ENCODE assay signal across 9 mouse cellular contexts in genomic region chr16:29209605-29210411, GRCm38 (mm10). TPM values are rescaled to one million over a fixed set of nuclear protein-coding genes. Genes with fewer than 3 reads are reported as not detected.
DNase-seq lines count a peak whose midpoint lies in the region; ATAC-seq and TF ChIP-seq lines count a peak whose summit lies in the region.
"Had no signal": no experiment of that assay in that cellular context is flagged by ENCODE, and none has a peak within 500 bp of the region (broad histone marks: within the 10 kb centered on the region; RNA-seq: fewer than 3 reads in every experiment).

Gene Hrasls (plus strand): TSS chr16:29209695.

- peak; percentile 71 for ATAC-seq in cerebellum, adult (ENCODE audit: insufficient number of reproducible peaks, low FRiP score, low TSS enrichment)
- peak; percentile 73 for ATAC-seq in forebrain, embryonic 14.5 days
- ATAC-seq in heart, embryonic 16.5 days (replicated peaks; ENCODE audit: extremely low read depth, insufficient read depth, low FRiP score): peak; percentile 67
- ATAC-seq in liver, embryonic 13.5 days (ENCODE audit: low read depth): no peak

- no peaks in the 10 kb centered on the region for H3K4me1 ChIP-seq in ES-Bruce4 (ENCODE audit: control insufficient read depth, insufficient read depth, low read length)
- H3K4me1 ChIP-seq in forebrain, embryonic 14.5 days (ENCODE audit: control insufficient read depth, insufficient read depth, low read length): no peaks in the 10 kb centered on the region; the same call in 1 of the 2 replicates
- H3K4me1 ChIP-seq in heart, embryonic 16.5 days (ENCODE audit: control insufficient read depth, insufficient read depth, low read length): peaks cover 9% of the 10 kb centered on the region; the same call in 1 of the 2 replicates
- H3K4me1 ChIP-seq in liver, embryonic 13.5 days (replicated peaks): no peaks in the 10 kb centered on the region
- H3K4me1 ChIP-seq: megakaryocyte, embryonic 14.5 days had no signal

- no peaks in the 10 kb centered on the region for H3K36me3 ChIP-seq in ES-Bruce4 (ENCODE audit: control insufficient read depth, insufficient read depth, low read length, poor library complexity, severe bottlenecking)
- H3K36me3 ChIP-seq in forebrain, embryonic 14.5 days (ENCODE audit: control insufficient read depth, insufficient read depth, low read length): no peaks in the 10 kb centered on the region
- H3K36me3 ChIP-seq in heart, embryonic 16.5 days (ENCODE audit: control insufficient read depth, insufficient read depth): no peaks in the 10 kb centered on the region
- H3K36me3 ChIP-seq in liver, embryonic 13.5 days: no peaks in the 10 kb centered on the region

- no peak for TF ChIP-seq CTCF in ES-Bruce4 (IDR thresholded peaks at IDR 0.05; ENCODE audit: low read depth, low read length)

- H3K27me3 ChIP-seq in ES-Bruce4 (ENCODE audit: control insufficient read depth, insufficient read depth, low read length, poor library complexity, severe bottlenecking): peaks cover 3% of the 10 kb centered on the region
- H3K27me3 ChIP-seq in forebrain, embryonic 14.5 days (replicated peaks; ENCODE audit: control insufficient read depth, insufficient read depth, low read length): no peaks in the 10 kb centered on the region
- H3K27me3 ChIP-seq in heart, embryonic 16.5 days (ENCODE audit: control insufficient read depth, insufficient read depth, low read length): peaks cover 16% of the 10 kb centered on the region
- H3K27me3 ChIP-seq in liver, embryonic 13.5 days: 0 out of 2 replicates have a peak, but pooled peaks cover 12% of the 10 kb centered on the region

- no peak for TF ChIP-seq POLR2A in ES-Bruce4 (IDR thresholded peaks at IDR 0.05; ENCODE audit: insufficient read depth, low read length)

- H3K27ac ChIP-seq in ES-Bruce4 (ENCODE audit: insufficient read depth, low read length): no peak within 1 kb of the TSS
- no peak within 1 kb of the TSS for H3K27ac ChIP-seq in forebrain, embryonic 14.5 days (ENCODE audit: low read depth, low read length)
- H3K27ac ChIP-seq in heart, embryonic 16.5 days (ENCODE audit: low read length): no peak within 1 kb of the TSS
- no peak within 1 kb of the TSS for H3K27ac ChIP-seq in liver, embryonic 13.5 days

- H3K4me3 ChIP-seq in ES-Bruce4 (ENCODE audit: low read depth, low read length): peak within 1 kb of the TSS; percentile 53
- peak within 1 kb of the TSS; percentile 38 for H3K4me3 ChIP-seq in forebrain, embryonic 14.5 days (ENCODE audit: low read depth, low read length)
- peak within 1 kb of the TSS; percentile 56 for H3K4me3 ChIP-seq in heart, embryonic 16.5 days (ENCODE audit: low read length)
- H3K4me3 ChIP-seq in liver, embryonic 13.5 days (replicated peaks): peak within 1 kb of the TSS; percentile 21
- H3K4me3 ChIP-seq: megakaryocyte, embryonic 14.5 days had no signal

- H3K4me2 ChIP-seq in forebrain, embryonic 14.5 days (ENCODE audit: low read length): peak within 1 kb of the TSS; percentile 83
- peak within 1 kb of the TSS; percentile 87 for H3K4me2 ChIP-seq in heart, embryonic 16.5 days (ENCODE audit: low read depth, low read length)
- H3K4me2 ChIP-seq in liver, embryonic 13.5 days: peak within 1 kb of the TSS; percentile 50

- WGBS in forebrain, embryonic 14.5 days: 1% methylated on average over 39 of the region's 39 CpGs
- 2% methylated on average over 36 of the region's 39 CpGs for WGBS in heart, embryonic 16.5 days
- 3% methylated on average over 39 of the region's 39 CpGs for WGBS in liver, embryonic 13.5 days (ENCODE audit: insufficient replicate concordance)

- TF ChIP-seq EP300 in ES-Bruce4 (IDR thresholded peaks at IDR 0.05; ENCODE audit: insufficient read depth, low read depth, low read length): no peak

- no peak for DNase-seq in forebrain, embryonic 14.5 days (ENCODE audit: low spot score)
- DNase-seq in kidney, postnatal 14 days: peak; percentile 33
- DNase-seq in liver, embryonic 13.5 days: no peak
- peak; percentile 28 for DNase-seq in retina, postnatal 7 days (ENCODE audit: low read depth, low spot score)
- no peak for DNase-seq in thymus, postnatal 14 days

- no peaks in the 10 kb centered on the region for H3K9me3 ChIP-seq in ES-Bruce4 (replicated peaks; ENCODE audit: control insufficient read depth, insufficient read depth, low read length, poor library complexity, severe bottlenecking)
- H3K9me3 ChIP-seq in forebrain, embryonic 14.5 days (replicated peaks; ENCODE audit: control insufficient read depth, low read length): no peaks in the 10 kb centered on the region
- no peaks in the 10 kb centered on the region for H3K9me3 ChIP-seq in heart, embryonic 16.5 days (replicated peaks; ENCODE audit: control insufficient read depth, low read length)
- H3K9me3 ChIP-seq in liver, embryonic 13.5 days (replicated peaks): no peaks in the 10 kb centered on the region

- H3K9ac ChIP-seq in ES-Bruce4 (ENCODE audit: low read depth, poor library complexity, severe bottlenecking): no peak within 1 kb of the TSS; the same call in 1 of the 2 replicates
- peak within 1 kb of the TSS; percentile 66 for H3K9ac ChIP-seq in forebrain, embryonic 14.5 days (ENCODE audit: low read length)
- peak within 1 kb of the TSS; percentile 63 for H3K9ac ChIP-seq in heart, embryonic 16.5 days (ENCODE audit: low read length)
- H3K9ac ChIP-seq in liver, embryonic 13.5 days: no peak within 1 kb of the TSS

RNA-seq across cellular contexts. Expression of gene Hrasls, which starts in this region (rescaled TPM):
- polyA plus RNA-seq in ES-Bruce4 (2011; ENCODE audit: insufficient read depth, insufficient read length, low read depth, missing spikeins): 0.76 TPM in 1 of 2 replicates, not detected in the other
- 3.0 and 3.3 TPM in 2 replicates for polyA plus RNA-seq in forebrain, embryonic 14.5 days (2014; fragmentation: Nextera tagmentation; extraction: Ambion mirVana)
- 1.2 and 1.3 TPM in 2 replicates for polyA plus RNA-seq in heart, embryonic 16.5 days (2015; fragmentation: Nextera tagmentation; extraction: Ambion mirVana)
- polyA plus RNA-seq in liver, embryonic 13.5 days (2015; fragmentation: Nextera tagmentation; extraction: Ambion mirVana): 0.23 TPM in 1 of 2 replicates, not detected in the other

Comparison
In these comparisons a context has a peak if more than half of its experiments do, and no peak if none do; other contexts are left out.
1. H3K9ac ChIP-seq: peak in forebrain, embryonic 14.5 days (single experiment) and heart, embryonic 16.5 days (single experiment); none in ES-Bruce4 (single experiment) and liver, embryonic 13.5 days (single experiment).
2. DNase-seq: peak in kidney, postnatal 14 days (single experiment) and retina, postnatal 7 days (single experiment); none in forebrain, embryonic 14.5 days (single experiment), liver, embryonic 13.5 days (single experiment) and thymus, postnatal 14 days (single experiment).
3. Peak in every context shown above with its lines, with median percentiles within 50 percentile points of each other: H3K4me3 ChIP-seq and H3K4me2 ChIP-seq.